Mouse (Mus musculus) stomach, postnatal 0 days (tissue): ENCODE measurements at regions not wholly inside any gene's neighbourhood (a gene's known extent, or its start where the extent isn't known, plus 50 kb on each side); places are given as distances from the start of the nearest gene placed in this dataset.

Experiments used
- CTCF ChIP-seq: IDR thresholded peaks from 2 replicates; pipeline ENCODE4 v1.5.1; 2016; ENCODE audit warnings: antibody characterized with exemption, low read depth, mild to moderate bottlenecking, moderate library complexity
- EP300 ChIP-seq: optimal IDR thresholded peaks from 2 replicates; pipeline ENCODE3; 2016; ENCODE audit warnings: antibody characterized with exemption

DNA sequence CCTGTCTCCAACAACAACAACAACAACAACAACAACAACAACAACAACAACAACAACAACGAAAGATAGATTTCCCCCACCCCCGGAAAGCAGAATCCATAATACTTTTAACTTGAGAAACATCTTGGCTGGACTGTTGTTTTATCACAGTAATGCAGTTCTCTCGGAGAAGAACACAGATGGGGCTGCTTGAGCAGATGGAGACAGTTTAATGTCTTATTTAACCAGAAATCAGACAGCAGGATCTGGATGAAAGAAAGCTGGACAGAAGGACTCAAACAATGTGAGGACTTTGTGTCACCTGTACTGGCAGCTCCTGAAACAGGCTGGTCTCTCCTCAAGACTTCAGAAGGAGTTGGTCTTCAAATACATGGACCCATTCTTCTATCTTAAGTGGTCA, 1317.0 kb upstream of the Adam24 start:
- TF ChIP-seq CTCF (no peak), EP300 (no peak)
